Mouse (Mus musculus): Measurements from ENCODE around the gene Snx30. TPM values are rescaled to one million over a fixed set of nuclear protein-coding genes. Genes with fewer than 3 reads are reported as not detected.

Snx30 gene
- polyA plus RNA-seq (2016; fragmentation: Nextera tagmentation; extraction: Ambion mirVana) = 8.8 and 9.5 TPM in 2 replicates

DNA sequence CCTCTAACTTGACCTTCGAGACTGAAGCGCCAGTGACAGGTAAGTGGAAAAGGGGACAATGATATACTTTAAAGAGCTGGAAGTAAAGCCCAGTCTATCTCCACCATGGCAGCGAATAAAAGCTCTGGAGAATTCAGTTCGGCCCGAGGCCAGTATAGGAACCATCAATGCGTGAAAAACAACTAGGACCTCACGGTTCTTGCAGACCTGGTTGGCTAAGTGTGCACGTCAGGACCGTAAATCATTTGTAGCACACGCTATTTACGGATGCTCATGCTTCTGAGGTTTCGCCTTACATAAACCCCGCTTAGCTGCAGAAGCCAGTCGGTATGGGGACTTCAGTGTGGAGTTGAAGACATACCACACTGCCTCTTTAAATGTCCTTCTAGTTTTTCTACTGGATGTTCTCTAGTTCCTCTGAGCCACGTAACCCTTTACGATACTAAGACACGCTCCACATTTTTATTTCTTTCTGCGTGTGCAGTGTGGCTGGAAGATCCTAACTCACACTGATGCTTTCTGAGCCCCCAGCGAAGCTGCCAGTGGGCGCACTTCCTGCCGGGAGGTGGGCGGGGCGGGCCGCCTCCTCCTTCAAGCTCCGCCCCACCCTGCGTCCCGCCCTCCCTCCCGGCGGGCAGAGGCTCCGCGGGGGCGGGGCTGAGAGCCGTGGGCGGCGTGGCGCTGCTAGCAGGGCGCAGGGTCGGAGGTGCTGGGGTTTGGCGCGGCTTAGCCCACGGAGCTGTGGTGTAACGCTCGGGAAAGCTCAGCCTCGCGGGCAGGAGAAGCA is at the start of gene Snx30:
Snx30 (plus strand) TSS at position 660 of the 787 bp plus-strand sequence.
- H3K27me3 ChIP-seq (ENCODE audit: low read depth, poor library complexity, severe bottlenecking) = peaks cover 6% of the 10 kb centered on the region; the same call in 1 of the 2 replicates
- H3K27ac ChIP-seq (replicated peaks) = peak within 1 kb of the TSS; percentile 91
- H3K9me3 ChIP-seq (replicated peaks) = no peaks in the 10 kb centered on the region
- H3K4me1 ChIP-seq = peaks cover 25% of the 10 kb centered on the region
- 3% methylated on average over 45 of the region's 45 CpGs for WGBS
- peak within 1 kb of the TSS; percentile 96 for H3K4me3 ChIP-seq
- DNase-seq (ENCODE audit: low spot score) = peak; percentile 89
- H3K36me3 ChIP-seq = 0 out of 2 replicates have a peak, but pooled peaks cover 2% of the 10 kb centered on the region

DNA sequence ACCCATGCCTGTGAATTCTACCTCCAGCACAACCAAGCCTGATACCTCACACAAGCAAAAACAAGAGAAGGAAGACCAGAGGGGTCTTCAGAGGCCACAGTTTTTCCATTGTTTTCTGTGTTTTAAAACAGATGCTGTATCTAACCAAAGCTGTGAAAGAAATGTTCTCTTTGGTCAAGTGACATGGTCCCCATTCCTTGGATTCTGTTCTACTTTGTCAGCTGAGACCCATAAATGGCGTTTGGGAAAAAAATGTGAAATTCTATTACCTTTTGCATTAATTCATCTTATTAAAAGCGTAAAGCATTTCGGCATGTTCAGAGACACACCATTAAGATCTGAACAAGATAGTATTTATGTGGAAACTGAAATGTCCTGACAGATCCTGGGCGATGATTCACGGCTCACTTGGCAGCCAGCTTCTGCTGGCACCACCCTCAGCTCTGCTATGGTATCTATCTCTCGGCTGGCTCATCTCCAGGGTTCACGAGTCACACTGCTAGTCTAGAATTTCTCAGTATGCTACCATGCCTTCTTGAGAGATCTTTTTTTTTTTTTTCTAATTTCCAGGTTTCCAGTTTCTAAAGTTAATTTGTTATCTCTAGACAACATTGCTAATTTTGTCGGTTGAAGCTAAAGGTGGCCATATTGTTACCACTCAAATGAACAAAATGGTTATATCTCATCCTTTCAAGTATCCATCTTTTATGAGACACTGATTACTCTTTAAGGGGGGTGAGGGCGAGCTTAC is 49.1 kb upstream of the Snx30 start:
- H3K4me3 ChIP-seq = no peak overlapping the region
- H3K27me3 ChIP-seq (ENCODE audit: low read depth, poor library complexity, severe bottlenecking) = no peaks in the 10 kb centered on the region
- DNase-seq (ENCODE audit: low spot score) = no peak
- no peaks in the 10 kb centered on the region for H3K9me3 ChIP-seq (replicated peaks)
- WGBS = 94% methylated on average over 9 of the region's 9 CpGs
- H3K27ac ChIP-seq (replicated peaks) = no peak overlapping the region
- H3K36me3 ChIP-seq = peaks cover 26% of the 10 kb centered on the region
- peaks cover 7% of the 10 kb centered on the region; the same call in 1 of the 2 replicates for H3K4me1 ChIP-seq

DNA sequence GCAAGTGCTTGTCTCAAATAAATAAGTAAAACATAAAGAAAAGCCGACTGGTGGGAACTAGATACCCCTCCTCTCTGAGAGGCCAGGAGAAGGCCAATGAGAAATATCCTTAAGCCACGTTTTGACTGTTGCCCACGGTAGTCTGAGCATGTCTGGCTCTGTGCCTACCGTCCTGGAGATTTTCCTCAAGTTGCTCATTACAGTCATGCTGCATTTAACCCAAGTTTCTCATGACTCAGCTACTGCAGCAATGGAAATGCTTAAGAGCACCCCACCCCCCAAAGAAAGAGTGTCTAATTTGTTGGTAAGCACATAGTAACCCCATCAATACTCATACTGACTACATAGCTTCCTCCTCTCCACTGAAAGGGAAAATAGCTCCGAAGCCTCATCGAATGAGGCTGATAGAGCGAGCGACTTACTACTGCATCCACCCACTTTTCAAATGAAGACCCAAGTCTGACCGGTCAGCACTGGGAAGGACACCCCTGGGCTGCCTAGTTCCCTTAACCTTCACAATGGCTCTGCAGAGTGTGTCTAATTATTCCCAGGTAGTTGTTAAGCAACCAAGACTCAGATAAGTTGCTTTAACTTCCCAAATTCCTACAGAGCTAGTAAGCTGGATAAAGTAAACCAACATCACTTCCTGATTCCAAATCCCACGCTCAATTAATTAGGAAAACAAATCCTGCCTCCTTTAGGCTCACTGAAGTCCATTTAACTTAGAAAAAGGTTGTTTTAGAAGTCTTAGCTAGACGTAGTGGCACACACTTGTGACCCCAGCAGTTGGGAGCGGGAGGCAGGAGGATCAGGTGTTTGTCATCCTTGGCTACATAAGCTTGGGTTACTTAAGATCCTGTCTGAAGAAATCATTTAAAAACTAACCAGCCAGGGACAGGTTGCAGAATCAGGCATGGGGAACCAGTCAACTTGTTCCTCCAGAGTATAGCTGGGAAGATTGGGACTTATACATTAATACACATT is 47.9 kb upstream of the Snx30 start:
- no peak for DNase-seq (ENCODE audit: low spot score)
- no peak overlapping the region for H3K27ac ChIP-seq (replicated peaks)
- no peaks in the 10 kb centered on the region for H3K27me3 ChIP-seq (ENCODE audit: low read depth, poor library complexity, severe bottlenecking)
- no peaks in the 10 kb centered on the region for H3K9me3 ChIP-seq (replicated peaks)
- H3K4me3 ChIP-seq = no peak overlapping the region
- H3K4me1 ChIP-seq = peaks cover 7% of the 10 kb centered on the region; the same call in 1 of the 2 replicates
- WGBS = 88% methylated on average over 12 of the region's 12 CpGs
- peaks cover 15% of the 10 kb centered on the region for H3K36me3 ChIP-seq

DNA sequence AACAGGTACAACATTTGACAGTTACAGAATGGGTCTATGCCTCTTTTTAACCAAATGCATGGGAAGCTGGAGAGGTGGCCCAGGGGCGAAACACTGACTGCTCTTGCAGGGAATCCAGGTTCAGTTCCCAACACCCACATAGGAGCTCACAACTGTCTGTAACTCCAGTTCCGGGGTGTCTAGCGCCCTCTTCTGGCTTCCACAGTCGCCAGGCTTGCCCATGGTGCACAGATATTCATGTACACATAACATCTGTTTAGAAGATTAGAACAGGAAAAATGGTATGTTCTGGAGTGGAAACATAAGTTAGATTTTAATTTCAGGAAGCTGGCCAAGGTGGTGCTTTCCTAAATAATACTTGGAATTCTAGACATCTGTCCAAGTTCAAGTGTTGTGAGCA is 45.6 kb upstream of the Snx30 start:
- H3K4me3 ChIP-seq = no peak overlapping the region
- peaks cover 3% of the 10 kb centered on the region for H3K4me1 ChIP-seq
- DNase-seq (ENCODE audit: low spot score) = no peak
- 65% methylated on average over 4 of the region's 4 CpGs for WGBS
- H3K36me3 ChIP-seq = peaks cover 12% of the 10 kb centered on the region
- no peaks in the 10 kb centered on the region for H3K9me3 ChIP-seq (replicated peaks)
- no peak overlapping the region for H3K27ac ChIP-seq (replicated peaks)
- H3K27me3 ChIP-seq (ENCODE audit: low read depth, poor library complexity, severe bottlenecking) = no peaks in the 10 kb centered on the region

DNA sequence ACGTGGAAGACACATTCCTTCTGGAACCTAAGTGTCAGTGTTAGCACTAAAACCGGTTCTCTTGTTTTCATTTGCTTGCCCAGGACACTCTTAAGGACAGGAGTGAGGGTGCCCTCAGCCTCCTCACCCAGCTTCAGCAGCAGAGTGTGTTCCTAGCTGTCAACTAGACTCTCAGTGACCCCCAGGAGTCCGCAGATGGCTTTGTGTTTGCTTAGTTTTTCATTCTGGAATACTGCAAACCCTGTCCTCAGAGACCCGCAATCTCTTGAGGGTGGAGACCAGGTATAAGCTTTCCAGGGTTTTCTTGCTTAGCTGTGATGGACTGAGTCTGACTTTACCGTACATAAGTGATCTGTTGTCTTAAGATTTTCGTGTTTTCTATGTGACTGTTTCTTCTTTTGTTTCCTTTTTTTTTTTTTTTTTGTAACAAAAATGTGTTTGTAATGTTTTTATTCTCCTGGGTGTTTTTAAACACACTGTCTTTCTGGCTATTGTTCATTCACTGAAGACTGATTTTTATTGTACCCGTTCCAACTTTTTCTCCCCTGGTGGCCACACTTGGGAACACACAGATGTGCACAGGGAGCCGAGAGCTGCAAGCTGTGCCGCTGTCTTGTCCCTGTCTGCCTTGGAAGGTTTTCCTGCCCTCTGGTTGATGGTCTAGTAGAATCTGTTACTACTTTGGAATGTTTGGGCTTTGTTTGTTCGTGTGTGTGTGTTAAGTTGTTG is 44.8 kb upstream of the Snx30 start:
- no peak overlapping the region for H3K27ac ChIP-seq (replicated peaks)
- H3K4me3 ChIP-seq = no peak overlapping the region
- H3K4me1 ChIP-seq = peaks cover 11% of the 10 kb centered on the region
- 61% methylated on average over 10 of the region's 10 CpGs for whole genome bisulfite sequencing
- DNase-seq (ENCODE audit: low spot score) = peak; percentile 38
- no peaks in the 10 kb centered on the region for H3K9me3 ChIP-seq (replicated peaks)
- H3K27me3 ChIP-seq (ENCODE audit: low read depth, poor library complexity, severe bottlenecking) = no peaks in the 10 kb centered on the region
- peaks cover 4% of the 10 kb centered on the region for H3K36me3 ChIP-seq

DNA sequence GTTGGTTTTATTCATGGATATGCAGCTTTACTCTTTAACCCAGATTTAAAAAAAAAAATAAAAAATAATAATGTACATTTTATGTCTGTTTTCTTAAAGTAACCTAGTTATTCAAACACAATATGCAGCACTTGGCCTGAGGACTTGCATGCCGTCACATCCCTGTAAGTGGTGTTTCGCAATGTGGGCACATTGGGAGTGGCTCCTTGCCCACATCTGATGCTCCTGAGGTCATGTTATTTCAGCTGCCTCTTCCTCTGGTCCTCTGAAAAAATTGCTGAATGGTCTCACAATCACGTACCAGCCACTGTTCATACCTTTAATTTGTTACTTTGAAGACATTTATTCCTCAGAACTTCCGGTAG is 44.3 kb upstream of the Snx30 start:
- Histone ChIP-seq H3K36me3 (no peaks in the 10 kb centered on the region), H3K4me1 (peaks cover 17% of the 10 kb centered on the region), H3K27me3 (ENCODE audit: low read depth, poor library complexity, severe bottlenecking) (no peaks in the 10 kb centered on the region), H3K4me3 (no peak overlapping the region), H3K9me3 (replicated peaks) (no peaks in the 10 kb centered on the region), H3K27ac (replicated peaks) (no peak overlapping the region)
- no peak for DNase-seq (ENCODE audit: low spot score)
- 84% methylated on average over 4 of the region's 4 CpGs for WGBS

DNA sequence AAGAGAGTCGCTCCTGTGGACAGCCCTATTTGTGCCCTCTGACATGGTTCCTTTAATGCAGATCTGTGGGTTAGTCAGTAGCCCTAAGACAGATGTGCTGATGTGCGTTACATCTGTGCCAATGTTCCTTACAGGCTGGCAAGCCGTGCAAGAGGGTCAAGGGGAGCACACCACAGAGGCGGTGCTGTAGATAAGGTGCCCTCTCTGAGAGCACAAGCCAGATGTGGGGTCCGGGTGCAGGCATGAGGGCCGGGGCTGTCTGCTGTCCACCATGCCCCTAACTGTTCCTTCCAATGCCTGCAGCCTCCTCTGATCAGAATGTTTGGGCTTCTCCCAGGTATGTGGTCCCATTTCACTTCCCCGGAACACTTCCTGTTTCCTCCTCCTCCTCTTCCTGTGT is 40.7 kb upstream of the Snx30 start:
- no peaks in the 10 kb centered on the region for H3K9me3 ChIP-seq (replicated peaks)
- H3K4me3 ChIP-seq = no peak overlapping the region
- no peak overlapping the region for H3K27ac ChIP-seq (replicated peaks)
- no peaks in the 10 kb centered on the region for H3K27me3 ChIP-seq (ENCODE audit: low read depth, poor library complexity, severe bottlenecking)
- peaks cover 17% of the 10 kb centered on the region for H3K4me1 ChIP-seq
- peaks cover 18% of the 10 kb centered on the region for H3K36me3 ChIP-seq
- WGBS = 81% methylated on average over 7 of the region's 7 CpGs
- no peak for DNase-seq (ENCODE audit: low spot score)

DNA sequence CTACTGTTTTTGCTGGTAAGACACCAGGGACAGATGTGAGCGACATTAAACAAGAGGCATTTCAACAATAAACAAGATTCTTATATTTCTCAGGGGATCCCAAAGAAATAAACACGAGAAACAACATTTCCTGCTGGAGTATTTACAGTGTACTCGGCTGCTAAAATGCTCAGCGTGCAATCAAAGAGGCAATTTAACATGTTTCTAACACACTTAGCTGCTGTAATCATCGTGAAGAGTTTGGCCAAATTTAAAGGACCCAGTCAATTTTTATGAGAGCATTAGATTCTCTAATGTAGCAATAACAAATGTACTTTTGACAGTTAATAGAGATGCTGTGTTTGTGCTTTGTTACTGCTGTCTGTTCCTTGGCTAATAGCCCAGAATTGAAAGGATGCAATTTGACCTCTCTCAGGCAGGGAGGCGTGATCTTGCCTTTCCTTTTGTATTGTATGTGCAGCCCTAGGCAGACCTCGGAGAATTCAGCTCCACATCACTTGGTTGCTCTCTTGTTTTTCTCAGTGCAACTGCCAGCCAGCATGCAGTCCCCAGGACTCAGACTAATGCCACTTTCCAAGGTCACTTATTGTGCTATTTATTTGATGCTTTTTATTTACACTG is 40.1 kb upstream of the Snx30 start:
- H3K27ac ChIP-seq (replicated peaks) = 0 out of 2 replicates have a peak overlapping the region, but pooled peaks have one; percentile 13
- WGBS = 47% methylated on average over 7 of the region's 7 CpGs

DNA sequence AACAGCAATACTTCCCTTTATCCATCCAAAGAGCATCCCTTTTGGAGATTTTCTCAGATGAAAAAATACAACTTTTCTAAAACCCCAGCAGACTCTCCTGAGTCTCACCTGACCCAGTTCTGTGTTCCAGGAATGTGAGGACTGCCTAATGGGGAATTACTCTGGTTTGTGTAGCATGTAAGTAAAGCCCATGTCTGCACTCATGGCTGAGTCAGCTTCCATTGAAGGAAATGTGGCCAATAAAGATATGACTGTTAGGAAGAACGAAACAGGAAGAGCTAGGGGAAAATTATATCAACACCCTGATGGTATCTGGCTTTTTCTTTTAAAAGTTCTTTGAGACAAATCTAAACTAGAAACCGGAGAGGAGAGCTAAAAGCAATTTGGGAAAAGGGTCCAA is 37.9 kb upstream of the Snx30 start:
- DNase-seq (ENCODE audit: low spot score) = no peak
- WGBS = 91% methylated on average over 2 of the region's 2 CpGs
- H3K27me3 ChIP-seq (ENCODE audit: low read depth, poor library complexity, severe bottlenecking) = no peaks in the 10 kb centered on the region
- H3K36me3 ChIP-seq = peaks cover 43% of the 10 kb centered on the region
- peaks cover 31% of the 10 kb centered on the region for H3K4me1 ChIP-seq
- H3K27ac ChIP-seq (replicated peaks) = no peak overlapping the region
- no peaks in the 10 kb centered on the region for H3K9me3 ChIP-seq (replicated peaks)
- H3K4me3 ChIP-seq = no peak overlapping the region

More for the DNA sequence above, 40.1 kb upstream of the Snx30 start:
- Histone ChIP-seq H3K4me3 (no peak overlapping the region), H3K4me1 (peaks cover 17% of the 10 kb centered on the region), H3K36me3 (peaks cover 24% of the 10 kb centered on the region), H3K9me3 (replicated peaks) (no peaks in the 10 kb centered on the region), H3K27me3 (ENCODE audit: low read depth, poor library complexity, severe bottlenecking) (no peaks in the 10 kb centered on the region)
- no peak for DNase-seq (ENCODE audit: low spot score)

DNA sequence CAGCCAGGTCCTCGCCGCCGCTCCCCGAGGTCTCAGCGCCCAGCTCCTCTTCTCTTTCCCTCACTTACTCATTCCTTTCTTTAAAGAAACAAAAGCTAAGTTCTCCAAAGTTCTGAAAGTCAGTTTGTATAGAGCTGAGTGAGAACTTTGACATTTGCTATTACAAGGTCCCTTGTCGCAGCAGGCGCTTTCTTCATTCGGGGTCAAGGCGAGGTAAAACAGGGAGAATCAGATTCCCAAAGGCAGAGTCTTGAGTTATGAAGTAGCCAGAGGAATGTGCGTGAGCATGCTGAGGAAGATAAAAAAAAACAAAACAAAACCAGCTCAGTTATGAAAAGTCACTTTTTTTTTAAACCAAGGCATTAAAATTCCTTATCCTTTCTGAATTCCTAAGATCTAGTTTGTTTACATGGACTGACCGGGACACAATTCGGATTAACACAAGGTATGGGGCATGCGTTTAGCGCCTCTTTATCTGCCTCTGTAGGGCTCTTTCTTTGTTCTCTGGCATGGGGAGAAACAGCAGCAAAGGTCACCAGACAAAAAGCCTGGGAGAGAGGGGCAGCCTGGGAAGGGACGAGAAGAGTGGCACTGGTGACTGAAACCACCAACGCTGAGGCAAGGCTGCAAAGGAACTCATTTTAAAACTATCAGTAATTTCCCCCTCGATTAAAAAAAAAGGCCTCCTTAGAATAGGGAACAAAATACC is 33.3 kb upstream of the Snx30 start:
- Histone ChIP-seq H3K27ac (replicated peaks) (peak overlapping the region; percentile 55), H3K36me3 (peaks cover 79% of the 10 kb centered on the region), H3K4me3 (no peak overlapping the region; the same call in 1 of the 2 replicates), H3K27me3 (ENCODE audit: low read depth, poor library complexity, severe bottlenecking) (no peaks in the 10 kb centered on the region), H3K9me3 (replicated peaks) (no peaks in the 10 kb centered on the region), H3K4me1 (peaks cover 49% of the 10 kb centered on the region)
- 35% methylated on average over 17 of the region's 17 CpGs for WGBS
- DNase-seq (ENCODE audit: low spot score) = peak; percentile 59

DNA sequence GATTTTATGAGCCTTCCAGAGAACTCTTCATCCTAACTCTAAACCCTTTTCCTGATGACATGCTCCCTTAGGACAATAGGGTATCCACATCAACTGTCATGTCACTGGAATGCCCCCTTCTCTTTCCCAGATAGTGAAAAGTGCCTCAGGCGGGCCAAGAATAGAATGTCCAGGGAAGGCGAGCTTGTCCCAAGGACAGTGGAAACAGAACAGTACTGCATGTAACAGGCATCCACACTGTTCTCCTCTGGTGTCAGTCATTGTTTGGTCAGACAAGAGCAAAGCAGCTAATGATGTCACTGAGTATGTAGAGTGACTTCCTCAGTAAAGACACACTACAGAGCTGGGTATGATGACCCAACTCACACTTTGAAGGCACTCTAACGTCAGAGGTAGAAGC is 27.8 kb upstream of the Snx30 start:
- H3K27me3 ChIP-seq (ENCODE audit: low read depth, poor library complexity, severe bottlenecking) = no peaks in the 10 kb centered on the region
- H3K9me3 ChIP-seq (replicated peaks) = no peaks in the 10 kb centered on the region
- H3K36me3 ChIP-seq = peaks cover 71% of the 10 kb centered on the region
- DNase-seq (ENCODE audit: low spot score) = no peak
- H3K27ac ChIP-seq (replicated peaks) = no peak overlapping the region
- 87% methylated on average over 3 of the region's 3 CpGs for WGBS
- no peak overlapping the region for H3K4me3 ChIP-seq
- H3K4me1 ChIP-seq = peaks cover 48% of the 10 kb centered on the region

Data from midbrain, embryonic 10.5 days (tissue).